Mouse (Mus musculus) MEL (cell line): ENCODE data around the gene 2610044O15Rik8. TPM values are rescaled to one million over a fixed set of nuclear protein-coding genes. Genes with fewer than 3 reads are reported as not detected.
"Not testable (repeated sequence)": the region's sequence is repeated elsewhere in the genome, so short reads cannot be mapped to it uniquely, and the experiment has no call there.

ENCODE experiments used
- DNase-seq: peaks from one replicate; pipeline ENCODE4 v3.0.0; 2011; ENCODE audit warnings: low read depth, low spot score
- H3K27ac ChIP-seq: 2 replicates; pipeline ENCODE4 v1.5.1; 2012; ENCODE audit warnings: low read depth, mild to moderate bottlenecking, control low read depth, low read length, moderate library complexity; ENCODE audit not compliant: control insufficient read depth
- H3K27me3 ChIP-seq, 2 experiments: fragments of 150-350 bp in 1 of 2; sonication (generic) in 1 of 2; 2 replicates each; pipeline ENCODE4 v1.6.1; 2012; ENCODE audit warnings: low read length in 2 of 2, mild to moderate bottlenecking in 2 of 2, improper control_type of control experiment in 1 of 2, moderate library complexity in 1 of 2; ENCODE audit not compliant: insufficient read depth in 2 of 2, control insufficient read depth in 1 of 2
- H3K36me3 ChIP-seq, 2 experiments: 2 replicates each; pipeline ENCODE4 v1.6.1; 2012 to 2014; ENCODE audit warnings: low read length in 2 of 2, improper control_type of control experiment in 1 of 2, inconsistent platforms in 1 of 2, mild to moderate bottlenecking in 1 of 2; ENCODE audit not compliant: insufficient read depth in 2 of 2, control insufficient read depth in 1 of 2
- H3K4me1 ChIP-seq, 2 experiments: fragments of 150-350 bp in 1 of 2; sonication (generic) in 1 of 2; 2 replicates each; pipeline ENCODE4 v1.6.1; 2012; ENCODE audit warnings: low read length in 2 of 2, improper control_type of control experiment in 1 of 2, mild to moderate bottlenecking in 1 of 2; ENCODE audit not compliant: insufficient read depth in 2 of 2, control insufficient read depth in 1 of 2
- H3K4me3 ChIP-seq, 2 experiments: fragments of 150-350 bp in 1 of 2; sonication (generic) in 1 of 2; 2 replicates each; pipeline ENCODE4 v1.5.1; 2012; ENCODE audit warnings: low read depth in 2 of 2, low read length in 2 of 2, mild to moderate bottlenecking in 2 of 2, moderate library complexity in 2 of 2, control low read depth in 1 of 2, improper control_type of control experiment in 1 of 2; ENCODE audit not compliant: control insufficient read depth in 1 of 2, insufficient read depth in 1 of 2
- H3K79me2 ChIP-seq: 2 replicates; pipeline ENCODE4 v1.6.1; 2012; ENCODE audit warnings: mild to moderate bottlenecking, low read length, moderate library complexity; ENCODE audit not compliant: control insufficient read depth, poor library complexity, insufficient read depth
- H3K9ac ChIP-seq: 2 replicates; pipeline ENCODE4 v1.6.1; 2012; ENCODE audit warnings: low read depth, mild to moderate bottlenecking, control low read depth, low read length, moderate library complexity; ENCODE audit not compliant: control insufficient read depth, poor library complexity, severe bottlenecking
- H3K9me3 ChIP-seq: fragments of 150-350 bp; sonication (generic); replicated peaks from 2 replicates; pipeline ENCODE4 v1.6.1; 2012; ENCODE audit warnings: mild to moderate bottlenecking, low read length, improper control_type of control experiment, moderate library complexity; ENCODE audit not compliant: insufficient read depth
- E2F4 ChIP-seq: IDR thresholded peaks from 2 replicates; pipeline ENCODE4 v1.6.1; 2011; ENCODE audit warnings: low read depth, low read length, improper control_type of control experiment, borderline replicate concordance
- EP300 ChIP-seq, 2 experiments: IDR thresholded peaks; 2 replicates each; pipeline ENCODE4 v1.6.1; 2011; ENCODE audit warnings: improper control_type of control experiment in 2 of 2, low read length in 2 of 2, low read depth in 1 of 2, mild to moderate bottlenecking in 1 of 2
- ETS1 ChIP-seq: IDR thresholded peaks from 2 replicates; pipeline ENCODE4 v1.6.1; 2012; ENCODE audit warnings: low read depth, mild to moderate bottlenecking, inconsistent platforms, low read length, improper control_type of control experiment, moderate library complexity
- HCFC1 ChIP-seq: IDR thresholded peaks from 2 replicates; pipeline ENCODE4 v1.6.1; 2012; ENCODE audit warnings: low read depth, mild to moderate bottlenecking, inconsistent platforms, low read length, improper control_type of control experiment, moderate library complexity
- MAFK ChIP-seq: IDR thresholded peaks from 2 replicates; pipeline ENCODE4 v1.6.1; 2011; ENCODE audit warnings: low read depth, mild to moderate bottlenecking, low read length, improper control_type of control experiment, borderline replicate concordance
- MAZ ChIP-seq: IDR thresholded peaks from 2 replicates; pipeline ENCODE4 v1.6.1; 2012; ENCODE audit warnings: low read depth, mild to moderate bottlenecking, inconsistent platforms, low read length, improper control_type of control experiment
- MEF2A ChIP-seq: IDR thresholded peaks from 2 replicates; pipeline ENCODE4 v1.6.1; 2014; ENCODE audit warnings: low read depth, mild to moderate bottlenecking, inconsistent platforms, low read length, improper control_type of control experiment; ENCODE audit not compliant: poor library complexity, insufficient replicate concordance, severe bottlenecking; ENCODE audit errors: extremely low read depth
- MXI1 ChIP-seq: IDR thresholded peaks from 2 replicates; pipeline ENCODE4 v1.6.1; 2011; ENCODE audit warnings: mild to moderate bottlenecking, low read depth, low read length, improper control_type of control experiment
- MYC ChIP-seq: IDR thresholded peaks from 2 replicates; pipeline ENCODE4 v1.6.1; 2011; ENCODE audit warnings: low read depth, mild to moderate bottlenecking, low read length, improper control_type of control experiment, moderate library complexity
- NELFE ChIP-seq: IDR thresholded peaks from 2 replicates; pipeline ENCODE4 v1.6.1; 2011; ENCODE audit warnings: low read depth, low read length, improper control_type of control experiment
- POLR2A ChIP-seq, 2 experiments: IDR thresholded peaks; 2 replicates each; pipeline ENCODE4 v1.6.1; 2011 to 2012; ENCODE audit warnings: low read length in 2 of 2, mild to moderate bottlenecking in 2 of 2, control low read depth in 1 of 2, improper control_type of control experiment in 1 of 2, low read depth in 1 of 2, moderate library complexity in 1 of 2; ENCODE audit not compliant: control insufficient read depth in 1 of 2, insufficient read depth in 1 of 2, poor library complexity in 1 of 2
- RCOR1 ChIP-seq: IDR thresholded peaks from 2 replicates; pipeline ENCODE4 v1.6.1; 2012; ENCODE audit warnings: low read depth, mild to moderate bottlenecking, inconsistent platforms, low read length, improper control_type of control experiment
- SIN3A ChIP-seq: IDR thresholded peaks from 2 replicates; pipeline ENCODE4 v1.6.1; 2012; ENCODE audit warnings: low read length, improper control_type of control experiment, inconsistent platforms
- TBP ChIP-seq: IDR thresholded peaks from 2 replicates; pipeline ENCODE4 v1.8.0; 2011; ENCODE audit warnings: low read depth, low read length, improper control_type of control experiment
- TCF12 ChIP-seq: IDR thresholded peaks from 2 replicates; pipeline ENCODE4 v1.6.1; 2014; ENCODE audit warnings: low read depth, mild to moderate bottlenecking, inconsistent platforms, low read length, improper control_type of control experiment, moderate library complexity
- USF1 ChIP-seq: IDR thresholded peaks from 2 replicates; pipeline ENCODE4 v1.6.1; 2014; ENCODE audit warnings: low read depth, mild to moderate bottlenecking, inconsistent platforms, low read length, improper control_type of control experiment, moderate library complexity
- polyA plus RNA-seq, 2 experiments: library from polyadenylated mRNA; stranded (reverse) in 1 of 2; unstranded in 1 of 2; fragments of >175 nt in 1 of 2; fragments of >200 nt in 1 of 2; gene quantifications; 2 replicates each; pipeline versions ENCODE4 v1.2.1 to v1.2.4; 2012; ENCODE audit warnings: low replicate concordance in 2 of 2, low read depth in 1 of 2; ENCODE audit not compliant: insufficient read length in 2 of 2, insufficient read depth in 1 of 2, missing spikeins in 1 of 2
- total RNA-seq: library from RNA; depleted of rRNA; stranded (reverse); fragments of 300-350 nt; gene quantifications from 2 replicates; pipeline ENCODE4 v1.2.3, GENCODE M21; 2012

2610044O15Rik8 gene
- total and polyA plus RNA-seq, 3 experiments, result 7.7 to 333 (median 11.3) TPM

DNA sequence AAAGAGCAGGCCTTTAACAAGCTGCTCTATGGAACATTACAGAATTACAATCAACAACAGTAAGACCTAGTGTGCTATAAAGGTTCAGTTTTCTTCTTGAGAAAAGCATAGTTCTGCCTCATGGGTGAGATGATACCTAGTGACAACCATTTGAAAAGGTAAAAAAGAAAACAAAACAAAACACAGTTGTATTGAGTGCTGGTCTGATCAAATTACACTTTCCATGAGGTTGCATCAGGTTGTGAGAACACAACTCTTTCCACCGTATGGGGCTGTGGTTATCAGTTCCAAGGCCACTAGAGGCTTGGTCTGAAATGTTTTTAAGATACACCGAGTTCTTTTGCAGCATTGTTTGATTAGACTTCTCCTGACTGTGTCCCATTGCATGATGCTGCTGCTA is 30.1 kb upstream of the 2610044O15Rik8 start:
- peak; percentile 21; the same call in 1 of the 2 replicates for TF ChIP-seq TCF12
- 0 out of 2 replicates have a peak, but pooled peaks have one; percentile 19 for TF ChIP-seq ETS1
- TF ChIP-seq MEF2A, result no peak
- TF ChIP-seq EP300 (IDR thresholded peaks at IDR 0.05; ENCODE audit: low read depth in 1 of 2, low read length in 2 of 2), result peak; percentile 11 to 21; a peak in 1 of 4 replicates
- Histone ChIP-seq H3K9me3 (no peaks in the 10 kb centered on the region), H3K4me3 (peak overlapping the region in 1 of 2 experiments; percentile 97; a peak in 2 of 4 replicates), H3K4me1 (peaks cover 0 to 2% of the 10 kb centered on the region in 2 experiments; a peak in 1 of 4 replicates), H3K27ac (peak overlapping the region; percentile 77), H3K36me3 (peaks cover 3 to 13% of the 10 kb centered on the region in 2 experiments), H3K79me2 (peaks cover 5% of the 10 kb centered on the region), H3K27me3 (no peaks in the 10 kb centered on the region), H3K9ac (peak overlapping the region; percentile 80)
- peak; percentile 74 for DNase-seq

DNA sequence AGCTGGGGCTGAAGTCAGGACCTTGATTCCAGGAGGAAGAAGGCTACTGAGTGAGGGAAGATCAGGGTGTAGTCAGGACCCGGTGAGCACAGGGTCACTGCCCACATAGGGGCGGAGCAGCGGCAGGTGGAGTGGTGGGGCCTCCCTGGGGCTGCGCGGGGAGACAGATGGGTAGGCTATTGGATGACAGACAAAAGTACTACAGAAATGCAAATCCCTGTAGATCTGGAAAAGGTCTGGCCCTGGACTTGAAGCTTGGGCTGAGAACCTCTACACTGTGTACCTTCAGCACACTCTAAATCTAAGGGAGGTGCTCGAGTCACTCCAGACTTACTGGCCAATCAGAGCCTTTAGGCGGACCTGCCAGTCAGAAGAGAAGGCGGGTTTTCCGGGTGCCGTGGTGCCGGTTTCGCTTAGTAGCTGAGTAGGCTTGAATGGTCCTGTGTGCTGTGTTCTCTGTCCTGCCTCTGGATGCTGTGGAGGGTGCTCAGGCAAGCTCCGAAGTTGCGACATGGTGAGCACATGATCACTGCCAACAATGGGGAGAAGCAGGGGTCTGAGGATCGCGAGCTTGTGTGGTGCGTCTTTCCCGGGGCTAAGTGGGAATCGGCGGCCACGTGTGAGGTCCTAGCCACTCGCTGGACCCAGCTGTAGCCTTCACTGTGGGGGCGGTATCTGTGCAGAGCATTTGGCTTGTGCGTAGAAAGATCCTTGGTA is 29.2 kb upstream of the 2610044O15Rik8 start:
- peak overlapping the region; percentile 75 to 97 for H3K4me3 ChIP-seq
- not testable (repeated sequence) for H3K9me3 ChIP-seq, H3K79me2 ChIP-seq, H3K27me3 ChIP-seq, H3K36me3 ChIP-seq, H3K4me1 ChIP-seq
- H3K9ac ChIP-seq, result peak overlapping the region; percentile 80
- TF ChIP-seq POLR2A (IDR thresholded peaks at IDR 0.05; ENCODE audit: control insufficient read depth in 1 of 2, insufficient read depth in 1 of 2, low read depth in 1 of 2, low read length in 2 of 2, poor library complexity in 1 of 2) (peak in 1 of 2 experiments; percentile 67; a peak in 1 of 4 replicates), USF1 (0 out of 2 replicates have a peak, but pooled peaks have one; percentile 29), MXI1 (peak; percentile 72), MYC (peak; percentile 61), HCFC1 (peak; percentile 46; the same call in 1 of the 2 replicates), NELFE (peak; percentile 40; the same call in 1 of the 2 replicates), TBP (0 out of 2 replicates have a peak, but pooled peaks have one; percentile 38), SIN3A (peak; percentile 46; the same call in 1 of the 2 replicates)
- peak; percentile 73 for DNase-seq
- peak overlapping the region; percentile 77 for H3K27ac ChIP-seq

DNA sequence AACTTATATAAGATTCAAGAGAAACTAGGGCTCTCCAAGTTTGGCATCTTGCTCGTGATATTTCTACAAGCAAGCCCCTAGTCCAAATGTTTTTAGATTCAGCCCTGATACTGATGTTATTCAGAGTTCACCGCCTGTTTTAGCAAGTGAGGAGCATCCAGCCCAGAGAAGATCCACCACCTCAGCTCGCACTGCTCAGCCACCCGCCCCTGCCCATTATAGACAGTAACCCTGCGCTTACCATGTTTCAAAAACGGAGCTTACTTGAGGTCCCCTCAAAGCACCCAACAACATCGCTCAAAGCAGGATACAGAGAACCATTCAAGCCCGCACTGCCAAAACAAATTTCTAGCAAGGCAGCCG is 561 bp downstream of the 2610044O15Rik8 start:
- TF ChIP-seq RCOR1 (no peak), MAFK (no peak), MAZ (no peak), E2F4 (no peak)
- Histone ChIP-seq H3K9ac (peak overlapping the region; percentile 78), H3K27me3 (no peaks in the 10 kb centered on the region), H3K4me1 (peaks cover 0 to 4% of the 10 kb centered on the region in 2 experiments; a peak in 2 of 4 replicates), H3K4me3 (peak overlapping the region; percentile 95), H3K9me3 (no peaks in the 10 kb centered on the region), H3K36me3 (peaks cover 0 to 7% of the 10 kb centered on the region in 2 experiments; a peak in 1 of 4 replicates), H3K27ac (peak overlapping the region; percentile 38; the same call in 1 of the 2 replicates), H3K79me2 (peaks cover 1% of the 10 kb centered on the region)
- DNase-seq, result no peak
